Mouse (Mus musculus) E14TG2a.4 (cell line): ENCODE results near the gene Plk5.

ENCODE experiments used
- CTCF ChIP-seq: conservative IDR thresholded peaks from 2 replicates; pipeline ENCODE4 v1.5.1; 2014; ENCODE audit warnings: low read length
- NANOG ChIP-seq: IDR thresholded peaks from 2 replicates; pipeline ENCODE4 v1.6.1; 2014; ENCODE audit warnings: borderline replicate concordance, low read length, mixed read lengths
- POU5F1 ChIP-seq: IDR thresholded peaks from 2 replicates; pipeline ENCODE4 v1.6.1; 2014; ENCODE audit warnings: low read length, borderline replicate concordance

GRCm38 (mm10) chr10:80342749-80343424 is 13.4 kb upstream of the Plk5 start:
- TF ChIP-seq CTCF (no peak), NANOG (no peak), POU5F1 (no peak)
